Mouse (Mus musculus): ENCODE measurements around the gene Marc2. TPM values are rescaled to one million over a fixed set of nuclear protein-coding genes. Genes with fewer than 3 reads are reported as not detected.
A peak's percentile ranks its signal among the peaks of the same experiment; 100 is the strongest.

Marc2 gene
- polyA plus RNA-seq, 1 experiment, result 56.9 TPM

DNA sequence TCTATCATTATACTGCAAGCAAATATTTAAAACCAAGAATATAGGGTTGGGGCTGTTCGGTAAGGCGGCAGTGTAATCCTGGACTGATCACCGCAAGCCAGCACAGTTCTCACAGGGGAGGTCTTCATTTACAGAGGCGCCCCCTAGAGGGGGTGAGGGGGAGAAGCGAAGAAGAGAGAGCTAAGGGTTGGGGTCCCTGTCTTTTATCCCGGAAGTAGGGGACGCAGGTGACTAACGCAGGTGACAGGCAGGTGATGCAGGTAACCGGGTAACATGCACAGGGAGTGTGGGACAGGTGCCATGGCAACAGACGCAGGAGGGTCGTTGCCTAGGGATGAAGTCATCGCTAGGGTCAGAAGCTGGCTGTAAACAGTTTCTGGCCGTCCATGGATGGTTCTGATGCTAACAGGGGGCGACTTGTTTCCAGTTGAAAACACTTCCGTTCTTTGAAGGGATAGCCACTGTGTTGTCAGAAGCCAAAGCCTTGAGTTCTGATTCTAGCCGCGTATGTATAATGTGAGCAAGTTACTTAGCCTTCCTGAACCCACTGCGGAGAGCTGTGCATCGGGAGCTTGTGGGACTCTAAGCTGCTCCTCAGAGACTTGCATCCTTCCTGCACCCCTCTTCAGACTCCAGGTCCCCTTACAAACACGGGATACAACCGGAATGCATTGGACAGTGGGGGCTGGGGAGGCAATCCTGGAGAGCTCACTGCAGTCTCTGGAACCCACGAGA lies 69.0 kb downstream of the Marc2 start:
- Histone ChIP-seq H3K4me3 (ENCODE audit: insufficient read depth, poor library complexity, severe bottlenecking) (no peak overlapping the region), H3K79me3 (ENCODE audit: low read depth) (no peaks in the 10 kb centered on the region), H3K36me3 (ENCODE audit: control insufficient read depth, insufficient read depth) (no peaks in the 10 kb centered on the region), H3ac (ENCODE audit: control insufficient read depth, insufficient read length, low read depth) (no peak overlapping the region), H3K79me2 (ENCODE audit: control insufficient read depth, insufficient read depth) (no peaks in the 10 kb centered on the region), H3K27me3 (ENCODE audit: control insufficient read depth, insufficient read depth, insufficient read length) (no peaks in the 10 kb centered on the region)
- no peak for TF ChIP-seq USF1 (IDR thresholded peaks at IDR 0.05; ENCODE audit: low read depth)
- no peak for TF ChIP-seq CEBPB (IDR thresholded peaks at IDR 0.05; ENCODE audit: low read depth)
- no peak for TF ChIP-seq CTCF (IDR thresholded peaks at IDR 0.05; ENCODE audit: control insufficient read depth, insufficient read depth, insufficient read length)
- no peak for TF ChIP-seq FOSL1 (IDR thresholded peaks at IDR 0.05; ENCODE audit: insufficient read depth, low read length, poor library complexity, severe bottlenecking)
- TF ChIP-seq MAX (IDR thresholded peaks at IDR 0.05), result no peak

DNA sequence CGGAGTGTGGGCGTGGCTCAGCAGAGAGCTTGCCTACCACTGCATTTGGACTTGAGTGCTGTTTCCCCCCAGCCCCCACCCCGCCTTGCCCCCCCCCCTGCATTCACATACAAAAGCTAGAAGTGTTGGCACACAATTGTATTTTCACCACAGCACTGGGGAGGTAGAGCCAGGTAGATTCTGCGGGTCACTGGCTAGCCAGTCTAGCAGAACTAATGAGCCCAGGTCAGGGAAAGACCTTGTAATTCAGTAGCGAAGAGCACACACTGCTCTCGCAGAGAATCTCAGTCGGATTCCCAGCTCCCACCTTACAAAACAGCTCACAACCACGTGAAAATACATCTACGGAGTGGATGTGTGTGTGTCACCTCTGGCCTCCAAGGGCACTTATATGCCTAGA lies 71.0 kb downstream of the Marc2 start:
- Histone ChIP-seq H3K79me2 (ENCODE audit: control insufficient read depth, insufficient read depth) (no peaks in the 10 kb centered on the region), H3K4me3 (ENCODE audit: insufficient read depth, poor library complexity, severe bottlenecking) (no peak overlapping the region), H3K79me3 (ENCODE audit: low read depth) (no peaks in the 10 kb centered on the region), H3ac (ENCODE audit: control insufficient read depth, insufficient read length, low read depth) (no peak overlapping the region), H3K27me3 (ENCODE audit: control insufficient read depth, insufficient read depth, insufficient read length) (no peaks in the 10 kb centered on the region), H3K36me3 (ENCODE audit: control insufficient read depth, insufficient read depth) (no peaks in the 10 kb centered on the region)
- no peak for TF ChIP-seq USF1 (IDR thresholded peaks at IDR 0.05; ENCODE audit: low read depth)
- no peak for TF ChIP-seq CEBPB (IDR thresholded peaks at IDR 0.05; ENCODE audit: low read depth)
- no peak for TF ChIP-seq FOSL1 (IDR thresholded peaks at IDR 0.05; ENCODE audit: insufficient read depth, low read length, poor library complexity, severe bottlenecking)
- TF ChIP-seq MYOG (IDR thresholded peaks at IDR 0.05; ENCODE audit: control insufficient read depth, extremely low read depth, insufficient read length), result no peak
- TF ChIP-seq CTCF (IDR thresholded peaks at IDR 0.05; ENCODE audit: control insufficient read depth, insufficient read depth, insufficient read length), result no peak
- TF ChIP-seq MAX (IDR thresholded peaks at IDR 0.05), result no peak
- TF ChIP-seq MYOD1 (IDR thresholded peaks at IDR 0.05; ENCODE audit: control insufficient read depth, insufficient read length, low read depth), result no peak

DNA sequence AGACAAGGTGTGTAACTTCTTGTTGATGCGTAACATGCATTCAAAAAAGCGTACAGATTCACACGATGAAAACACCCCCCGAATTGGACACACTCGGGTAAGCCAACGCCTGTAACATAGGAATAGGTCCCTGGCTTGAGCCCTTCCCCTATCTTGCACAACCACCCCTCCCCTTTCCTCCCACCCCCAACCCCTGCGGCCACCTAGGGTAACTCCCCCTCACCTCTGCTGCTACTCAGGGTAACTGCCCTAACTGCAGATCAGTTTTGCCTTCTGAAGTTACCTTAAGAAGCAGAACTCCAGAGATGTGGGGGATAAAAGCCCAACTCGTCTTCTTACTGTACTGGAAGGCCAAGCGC lies 74.4 kb downstream of the Marc2 start:
- no peak for TF ChIP-seq FOSL1 (IDR thresholded peaks at IDR 0.05; ENCODE audit: insufficient read depth, low read length, poor library complexity, severe bottlenecking)
- no peak for TF ChIP-seq USF1 (IDR thresholded peaks at IDR 0.05; ENCODE audit: low read depth)
- no peak for TF ChIP-seq CTCF (IDR thresholded peaks at IDR 0.05; ENCODE audit: control insufficient read depth, insufficient read depth, insufficient read length)
- no peak for TF ChIP-seq MAX (IDR thresholded peaks at IDR 0.05)
- TF ChIP-seq MYOG (IDR thresholded peaks at IDR 0.05; ENCODE audit: control insufficient read depth, extremely low read depth, insufficient read length), result no peak
- no peak for TF ChIP-seq MYOD1 (IDR thresholded peaks at IDR 0.05; ENCODE audit: control insufficient read depth, insufficient read length, low read depth)
- TF ChIP-seq CEBPB (IDR thresholded peaks at IDR 0.05; ENCODE audit: low read depth), result no peak
- H3ac ChIP-seq (ENCODE audit: control insufficient read depth, insufficient read length, low read depth), result no peak overlapping the region
- no peaks in the 10 kb centered on the region for H3K27me3 ChIP-seq (ENCODE audit: control insufficient read depth, insufficient read depth, insufficient read length)
- no peaks in the 10 kb centered on the region for H3K79me2 ChIP-seq (ENCODE audit: control insufficient read depth, insufficient read depth)
- H3K79me3 ChIP-seq (ENCODE audit: low read depth), result no peaks in the 10 kb centered on the region
- H3K36me3 ChIP-seq (ENCODE audit: control insufficient read depth, insufficient read depth), result no peaks in the 10 kb centered on the region
- H3K4me3 ChIP-seq (ENCODE audit: insufficient read depth, poor library complexity, severe bottlenecking), result no peak overlapping the region

DNA sequence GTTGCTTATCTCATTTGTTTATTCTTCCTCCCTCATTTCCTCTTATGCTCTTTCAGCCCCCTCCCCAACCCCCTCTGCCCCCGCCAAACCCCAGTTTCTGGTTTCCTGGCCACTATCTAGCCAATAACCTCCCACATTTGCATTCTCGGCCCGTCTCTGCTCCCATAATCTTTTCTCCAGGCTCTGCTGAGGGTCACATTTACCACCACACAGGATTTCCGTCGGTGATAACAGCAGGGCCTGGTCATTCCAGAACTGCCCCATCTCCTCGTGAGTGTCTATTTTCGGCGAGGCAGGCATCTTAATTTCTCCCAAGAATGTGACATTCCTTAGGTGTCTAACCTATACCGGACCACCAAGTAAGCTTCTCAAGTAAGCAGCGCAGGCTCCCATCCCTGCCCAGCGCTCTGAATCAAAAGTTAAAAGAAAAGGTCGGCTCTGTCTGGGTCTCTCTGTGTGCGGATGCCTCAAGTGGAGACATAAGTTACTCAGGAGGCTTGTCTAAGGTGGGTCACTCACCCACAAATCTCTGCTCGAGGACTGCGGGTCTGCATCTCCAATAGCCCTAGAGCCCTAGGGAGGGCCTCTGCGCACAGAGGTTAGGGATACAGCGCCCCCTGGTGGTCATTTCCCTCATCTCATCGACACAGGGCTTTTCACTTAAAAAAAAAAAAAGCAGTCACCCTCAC lies 74.9 kb downstream of the Marc2 start:
- Histone ChIP-seq H3K79me3 (ENCODE audit: low read depth) (no peaks in the 10 kb centered on the region), H3K27me3 (ENCODE audit: control insufficient read depth, insufficient read depth, insufficient read length) (no peaks in the 10 kb centered on the region), H3K79me2 (ENCODE audit: control insufficient read depth, insufficient read depth) (no peaks in the 10 kb centered on the region), H3K4me3 (ENCODE audit: insufficient read depth, poor library complexity, severe bottlenecking) (no peak overlapping the region), H3K36me3 (ENCODE audit: control insufficient read depth, insufficient read depth) (no peaks in the 10 kb centered on the region), H3ac (ENCODE audit: control insufficient read depth, insufficient read length, low read depth) (no peak overlapping the region)
- no peak for TF ChIP-seq MYOG (IDR thresholded peaks at IDR 0.05; ENCODE audit: control insufficient read depth, extremely low read depth, insufficient read length)
- no peak for TF ChIP-seq MAX (IDR thresholded peaks at IDR 0.05)
- TF ChIP-seq USF1 (IDR thresholded peaks at IDR 0.05; ENCODE audit: low read depth), result no peak
- TF ChIP-seq CEBPB (IDR thresholded peaks at IDR 0.05; ENCODE audit: low read depth), result no peak
- TF ChIP-seq FOSL1 (IDR thresholded peaks at IDR 0.05; ENCODE audit: insufficient read depth, low read length, poor library complexity, severe bottlenecking), result no peak
- TF ChIP-seq CTCF (IDR thresholded peaks at IDR 0.05; ENCODE audit: control insufficient read depth, insufficient read depth, insufficient read length), result peak; percentile 5
- no peak for TF ChIP-seq MYOD1 (IDR thresholded peaks at IDR 0.05; ENCODE audit: control insufficient read depth, insufficient read length, low read depth)

DNA sequence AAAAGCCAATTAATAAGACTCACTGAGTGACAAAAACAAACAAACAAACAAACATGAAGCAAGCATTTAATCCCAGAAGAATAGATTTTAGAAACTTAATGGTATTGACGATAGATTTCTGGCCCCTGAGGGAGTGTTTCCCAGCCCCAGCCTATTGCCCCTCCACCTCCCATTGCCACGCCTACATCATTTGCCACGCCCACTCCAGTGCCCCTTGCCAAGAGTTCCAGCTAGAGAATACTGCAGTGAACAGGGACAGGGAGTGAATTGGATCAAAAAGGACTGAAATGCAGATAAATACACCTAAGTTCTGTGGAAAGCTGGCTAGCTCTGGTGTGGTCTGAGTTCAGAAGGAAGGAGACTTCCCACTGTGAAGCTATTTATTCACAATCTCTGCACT lies 82.4 kb downstream of the Marc2 start:
- Histone ChIP-seq H3K79me3 (ENCODE audit: low read depth) (no peaks in the 10 kb centered on the region), H3K27me3 (ENCODE audit: control insufficient read depth, insufficient read depth, insufficient read length) (no peaks in the 10 kb centered on the region), H3ac (ENCODE audit: control insufficient read depth, insufficient read length, low read depth) (no peak overlapping the region), H3K36me3 (ENCODE audit: control insufficient read depth, insufficient read depth) (no peaks in the 10 kb centered on the region), H3K79me2 (ENCODE audit: control insufficient read depth, insufficient read depth) (no peaks in the 10 kb centered on the region), H3K4me3 (ENCODE audit: insufficient read depth, poor library complexity, severe bottlenecking) (no peak overlapping the region)
- TF ChIP-seq MYOD1 (IDR thresholded peaks at IDR 0.05; ENCODE audit: control insufficient read depth, insufficient read length, low read depth) (no peak), FOSL1 (IDR thresholded peaks at IDR 0.05; ENCODE audit: insufficient read depth, low read length, poor library complexity, severe bottlenecking) (no peak), MYOG (IDR thresholded peaks at IDR 0.05; ENCODE audit: control insufficient read depth, extremely low read depth, insufficient read length) (no peak), MAX (IDR thresholded peaks at IDR 0.05) (no peak), USF1 (IDR thresholded peaks at IDR 0.05; ENCODE audit: low read depth) (no peak), CTCF (IDR thresholded peaks at IDR 0.05; ENCODE audit: control insufficient read depth, insufficient read depth, insufficient read length) (no peak), CEBPB (IDR thresholded peaks at IDR 0.05; ENCODE audit: low read depth) (no peak)

Small RNAs within 50 kb of the gene (microRNA-seq; reads per million reads assigned to microRNA genes)
- 47.5 reads per million, percentile 69 among the genes with 10 or more reads in this experiment for gene Mir1981 (ENCODE audit: borderline microRNAs expressed)

Other genes with a start within 250 kb of the Marc2 start
- gene Hlx, start 113.8 kb downstream of the Marc2 start, polyA plus RNA-seq (2012; fragmentation: generic; extraction: Trizol), result 34.7 TPM
- gene Marc1, start 35.1 kb downstream of the Marc2 start, polyA plus RNA-seq (2012; fragmentation: generic; extraction: Trizol), result 0.01 TPM
- not detected for gene C130074G19Rik, start 36.8 kb upstream of the Marc2 start, polyA plus RNA-seq (2012; fragmentation: generic; extraction: Trizol)
- not detected for gene Mark1, start 153.1 kb upstream of the Marc2 start, polyA plus RNA-seq (2012; fragmentation: generic; extraction: Trizol)

Data from C2C12 (cell line).